Mouse (Mus musculus) lung, adult 10 weeks (tissue): Measurements from ENCODE around the gene Mboat7. TPM values are rescaled to one million over a fixed set of nuclear protein-coding genes. Genes with fewer than 3 reads are reported as not detected.

Experiments
- polyA plus RNA-seq: library from polyadenylated mRNA; stranded (reverse); fragments of 350-450 nt; fragmentation: Illumina TruSeq; extraction: RNeasy Lipid Tissue Mini Kit (QIAGEN cat#74804); gene quantifications from one replicate; pipeline ENCODE4 v1.2.3, GENCODE M21; 2014; ENCODE audit warnings: low read depth, low replicate concordance; ENCODE audit not compliant: insufficient read depth

Mboat7 gene
- 24.4 TPM for polyA plus RNA-seq

GRCm38 (mm10) chr7:3692987-3693808, at the start of gene Mboat7:
Mboat7 (minus strand) TSS chr7:3693523.

GRCm38 (mm10) chr7:3720268-3720667, 26.9 kb upstream of the Mboat7 start, which contains the start of gene Pirb:
Pirb (minus strand) TSS chr7:3720391.

GRCm38 (mm10) chr7:3703879-3704441, 10.6 kb upstream of the Mboat7 start, which contains the start of gene Rps9:
Rps9 (plus strand) TSS chr7:3703993.

GRCm38 (mm10) chr7:3692382-3692986, 839 bp downstream of the Mboat7 start, which contains the start of gene Tsen34:
Tsen34 (plus strand) TSS chr7:3692863.

GRCm38 (mm10) chr7:3677342-3677741, 16.0 kb downstream of the Mboat7 start, which contains the start of gene Tmc4:
Tmc4 (minus strand) TSS chr7:3677553.

GRCm38 (mm10) chr7:3665215-3666114, 27.9 kb downstream of the Mboat7 start, which contains the start of gene Leng1:
Leng1 (minus strand) TSS chr7:3665840.

GRCm38 (mm10) chr7:3644672-3645487, 48.4 kb downstream of the Mboat7 start, which contains the start of gene Cnot3:
Cnot3 (plus strand) TSS chr7:3645268.

GRCm38 (mm10) chr7:3629543-3630477, 63.5 kb downstream of the Mboat7 start, which contains the start of the genes Tfpt and Prpf31:
Tfpt (minus strand) TSS chr7:3629929.
Prpf31 (plus strand) TSS chr7:3629985.

Other genes starting within 250 kb of the Mboat7 start
- 0.51 TPM for gene Tarm1, start 190.9 kb downstream of the Mboat7 start, polyA plus RNA-seq
- not detected for gene Oscar, start 77.4 kb downstream of the Mboat7 start, polyA plus RNA-seq
- gene Ndufa3, start 76.2 kb downstream of the Mboat7 start, polyA plus RNA-seq, result 423 TPM
- gene Tfpt, start 63.6 kb downstream of the Mboat7 start, polyA plus RNA-seq, result 18.3 TPM
- 23.4 TPM for gene Prpf31, start 63.5 kb downstream of the Mboat7 start, polyA plus RNA-seq
- 31.9 TPM for gene Cnot3, start 48.3 kb downstream of the Mboat7 start, polyA plus RNA-seq
- gene Leng1, start 27.7 kb downstream of the Mboat7 start, polyA plus RNA-seq, result 8.4 TPM
- 31.0 TPM for gene Tmc4, start 16.0 kb downstream of the Mboat7 start, polyA plus RNA-seq
- 75.9 TPM for gene Tsen34, start 660 bp downstream of the Mboat7 start, polyA plus RNA-seq
- 2,231 TPM for gene Rps9, start 10.5 kb upstream of the Mboat7 start, polyA plus RNA-seq
- 14.4 TPM for gene Pirb, start 26.9 kb upstream of the Mboat7 start, polyA plus RNA-seq
- 0.52 TPM for gene Gm15448, start 132.2 kb upstream of the Mboat7 start, polyA plus RNA-seq
- 2.8 TPM for gene Pira2, start 151.5 kb upstream of the Mboat7 start, polyA plus RNA-seq
- gene Gm14548, start 204.6 kb upstream of the Mboat7 start, polyA plus RNA-seq, result 1.8 TPM
- gene Lilra6, start 222.0 kb upstream of the Mboat7 start, polyA plus RNA-seq, result 1.8 TPM